Mouse (Mus musculus) thymus, adult 18-20 months (tissue): ENCODE measurements around the gene Mcf2l.

Source experiments
- DNase-seq, 2 experiments: peaks; one replicate each; pipeline ENCODE4 v3.0.0; 2022; ENCODE audit warnings: mixed read lengths in 2 of 2

Mcf2l gene

GRCm38 (mm10) chr8:12873357-12874046 is at the start of gene Mcf2l:
Gene Mcf2l, plus strand, starts transcription at chr8:12873806.
- peak; percentile 65 to 71 for DNase-seq

GRCm38 (mm10) chr8:12824562-12824961 is 49.0 kb upstream of the Mcf2l start:
- DNase-seq = no peak

- DNase-seq = no peak
These were observed 48.4 kb upstream of the Mcf2l start for GRCm38 (mm10) chr8:12825236-12825635.

GRCm38 (mm10) chr8:12825686-12826237 is 47.8 kb upstream of the Mcf2l start:
- DNase-seq = no peak

GRCm38 (mm10) chr8:12827124-12827523 is 46.5 kb upstream of the Mcf2l start:
- no peak for DNase-seq

GRCm38 (mm10) chr8:12828298-12828697 is 45.3 kb upstream of the Mcf2l start:
- no peak for DNase-seq

- DNase-seq = no peak
These were observed 44.2 kb upstream of the Mcf2l start for GRCm38 (mm10) chr8:12829381-12829780.

- DNase-seq = no peak
These were observed 41.7 kb upstream of the Mcf2l start for GRCm38 (mm10) chr8:12831659-12832589.

- DNase-seq = no peak
These were observed 40.0 kb upstream of the Mcf2l start for GRCm38 (mm10) chr8:12833616-12834015.

GRCm38 (mm10) chr8:12840834-12841233 is 32.8 kb upstream of the Mcf2l start:
- no peak for DNase-seq

- no peak for DNase-seq
These were observed 31.1 kb upstream of the Mcf2l start for GRCm38 (mm10) chr8:12842342-12842995.

GRCm38 (mm10) chr8:12844347-12844950 is 29.2 kb upstream of the Mcf2l start:
- no peak for DNase-seq

- DNase-seq = no peak
These were observed 27.2 kb upstream of the Mcf2l start for GRCm38 (mm10) chr8:12846447-12846846.

- DNase-seq = no peak
These were observed 22.4 kb upstream of the Mcf2l start for GRCm38 (mm10) chr8:12851241-12851640.

- no peak for DNase-seq
These were observed 17.6 kb upstream of the Mcf2l start for GRCm38 (mm10) chr8:12856038-12856437.

- no peak for DNase-seq
These were observed 10.5 kb upstream of the Mcf2l start for GRCm38 (mm10) chr8:12863061-12863460.

- no peak for DNase-seq
These were observed 10.0 kb upstream of the Mcf2l start for GRCm38 (mm10) chr8:12863608-12864007.

GRCm38 (mm10) chr8:12865790-12866189 is 7.8 kb upstream of the Mcf2l start:
- DNase-seq = no peak

GRCm38 (mm10) chr8:12869661-12870060 is 3.9 kb upstream of the Mcf2l start:
- DNase-seq = no peak

GRCm38 (mm10) chr8:12870656-12871055 is 3.0 kb upstream of the Mcf2l start:
- no peak for DNase-seq

- no peak for DNase-seq
These were observed 2.1 kb upstream of the Mcf2l start for GRCm38 (mm10) chr8:12871461-12871860.

GRCm38 (mm10) chr8:12872983-12873356 is 636 bp upstream of the Mcf2l start:
- no peak for DNase-seq
